Mouse (Mus musculus) kidney, embryonic 14.5 days (tissue): ENCODE results near the gene Lmbr1l. TPM values are rescaled to one million over a fixed set of nuclear protein-coding genes. Genes with fewer than 3 reads are reported as not detected.
A peak's percentile ranks its signal among the peaks of the same experiment; 100 is the strongest.

ENCODE experiments used
- ATAC-seq: fragments of 200-750 bp; cut with Nextera tagmentation; 2 replicates; pipeline ENCODE4 v1.8.0; 2017; ENCODE audit warnings: moderate number of reproducible peaks, mild to moderate bottlenecking, moderate TSS enrichment, moderate library complexity; ENCODE audit not compliant: low FRiP score, low TSS enrichment
- H3K27ac ChIP-seq: fragments of 300-500 bp; sonication (generic); 2 replicates; pipeline ENCODE4 v1.5.1; 2014; ENCODE audit warnings: low read depth, mild to moderate bottlenecking, low read length, moderate library complexity, mixed read lengths
- H3K27me3 ChIP-seq: fragments of 300-500 bp; sonication (generic); 2 replicates; pipeline ENCODE4 v1.6.1; 2014; ENCODE audit warnings: mild to moderate bottlenecking, low read length; ENCODE audit not compliant: control insufficient read depth, insufficient read depth
- H3K36me3 ChIP-seq: fragments of 300-500 bp; sonication (generic); 2 replicates; pipeline ENCODE4 v1.6.1; 2014; ENCODE audit warnings: low read length, mixed read lengths; ENCODE audit not compliant: control insufficient read depth, insufficient read depth
- H3K4me1 ChIP-seq: fragments of 300-500 bp; sonication (generic); 2 replicates; pipeline ENCODE4 v1.6.1; 2014; ENCODE audit warnings: low read length, mixed read lengths; ENCODE audit not compliant: control insufficient read depth, insufficient read depth
- H3K4me2 ChIP-seq: fragments of 300-500 bp; sonication (generic); replicated peaks from 2 replicates; pipeline ENCODE4 v1.6.1; 2014; ENCODE audit warnings: low read depth, mild to moderate bottlenecking, low read length
- H3K4me3 ChIP-seq: fragments of 300-500 bp; sonication (generic); 2 replicates; pipeline ENCODE4 v1.5.1; 2014; ENCODE audit warnings: mild to moderate bottlenecking, low read length
- H3K9ac ChIP-seq: fragments of 300-500 bp; sonication (generic); 2 replicates; pipeline ENCODE4 v1.6.1; 2014; ENCODE audit warnings: low read depth, mild to moderate bottlenecking, low read length, moderate library complexity
- H3K9me3 ChIP-seq: fragments of 300-500 bp; sonication (generic); 2 replicates; pipeline ENCODE4 v1.6.1; 2016; ENCODE audit warnings: low read length; ENCODE audit not compliant: control insufficient read depth
- WGBS: fragments of 180-500 bp; shearing (Covaris S2); extraction: QIAGEN DNeasy Blood & Tissue Kit; methylation state at CpG from one replicate; pipeline ENCODE4 v1.1.7; 2014; 5-methylcytosine and 5-hydroxymethylcytosine counted together
- polyA plus RNA-seq: library from polyadenylated mRNA; unstranded; fragments of >200 nt; fragmentation: Nextera tagmentation; extraction: Ambion mirVana; gene quantifications from 2 replicates; pipeline ENCODE4 v1.2.1, GENCODE M21; 2014

The Lmbr1l gene
- polyA plus RNA-seq, 1 experiment from 2014 or later, result 5.5 TPM

GRCm38 (mm10) chr15:98893940-98894745, 23.9 kb downstream of the Lmbr1l start, which contains the start of gene Rhebl1:
Gene Rhebl1, minus strand, starts transcription at chr15:98894540.
- ATAC-seq, result no peak
- Histone ChIP-seq H3K4me1 (peaks cover 40% of the 10 kb centered on the region), H3K36me3 (no peaks in the 10 kb centered on the region), H3K4me2 (peak within 1 kb of the TSS; percentile 99), H3K9me3 (no peaks in the 10 kb centered on the region), H3K27ac (no peak within 1 kb of the TSS), H3K4me3 (peak within 1 kb of the TSS; percentile 55), H3K9ac (peak within 1 kb of the TSS; percentile 60), H3K27me3 (peaks cover 69% of the 10 kb centered on the region)
- 0% methylated on average over 77 of the region's 77 CpGs for WGBS

GRCm38 (mm10) chr15:98893036-98893435, 25.0 kb downstream of the Lmbr1l start:
- no peaks in the 10 kb centered on the region for H3K36me3 ChIP-seq
- H3K4me1 ChIP-seq, result peaks cover 36% of the 10 kb centered on the region
- peaks cover 58% of the 10 kb centered on the region for H3K27me3 ChIP-seq
- no peak overlapping the region for H3K4me2 ChIP-seq
- no peak for ATAC-seq
- WGBS, result 52% methylated on average over 4 of the region's 4 CpGs
- no peak overlapping the region for H3K4me3 ChIP-seq
- H3K9me3 ChIP-seq, result no peaks in the 10 kb centered on the region
- H3K9ac ChIP-seq, result no peak overlapping the region
- no peak overlapping the region for H3K27ac ChIP-seq

GRCm38 (mm10) chr15:98891907-98892606, 26.0 kb downstream of the Lmbr1l start:
- 46% methylated on average over 6 of the region's 6 CpGs for WGBS
- Histone ChIP-seq H3K36me3 (no peaks in the 10 kb centered on the region), H3K4me1 (peaks cover 27% of the 10 kb centered on the region), H3K9me3 (no peaks in the 10 kb centered on the region), H3K4me3 (no peak overlapping the region), H3K27me3 (peaks cover 48% of the 10 kb centered on the region), H3K9ac (no peak overlapping the region), H3K27ac (no peak overlapping the region), H3K4me2 (no peak overlapping the region)
- ATAC-seq, result peak; percentile 36; the same call in 1 of the 2 replicates

GRCm38 (mm10) chr15:98891198-98891742, 26.8 kb downstream of the Lmbr1l start:
- H3K4me2 ChIP-seq, result peak overlapping the region; percentile 34
- no peak for ATAC-seq
- no peaks in the 10 kb centered on the region for H3K36me3 ChIP-seq
- H3K27ac ChIP-seq, result no peak overlapping the region
- H3K4me3 ChIP-seq, result peak overlapping the region; percentile 17; the same call in 1 of the 2 replicates
- WGBS, result 14% methylated on average over 19 of the region's 19 CpGs
- H3K9me3 ChIP-seq, result no peaks in the 10 kb centered on the region
- peaks cover 40% of the 10 kb centered on the region for H3K27me3 ChIP-seq
- H3K9ac ChIP-seq, result no peak overlapping the region
- peaks cover 26% of the 10 kb centered on the region for H3K4me1 ChIP-seq

GRCm38 (mm10) chr15:98887526-98887925, 30.5 kb downstream of the Lmbr1l start:
- 79% methylated on average over 7 of the region's 7 CpGs for WGBS
- Histone ChIP-seq H3K36me3 (no peaks in the 10 kb centered on the region), H3K4me3 (no peak overlapping the region), H3K4me2 (no peak overlapping the region), H3K9ac (no peak overlapping the region), H3K4me1 (no peaks in the 10 kb centered on the region), H3K27me3 (peaks cover 3% of the 10 kb centered on the region; the same call in 1 of the 2 replicates), H3K27ac (no peak overlapping the region), H3K9me3 (no peaks in the 10 kb centered on the region)
- ATAC-seq, result no peak

GRCm38 (mm10) chr15:98886667-98887387, 31.2 kb downstream of the Lmbr1l start:
- Histone ChIP-seq H3K9me3 (no peaks in the 10 kb centered on the region), H3K27ac (no peak overlapping the region), H3K4me1 (peaks cover under 1% of the 10 kb centered on the region; the same call in 1 of the 2 replicates), H3K36me3 (no peaks in the 10 kb centered on the region), H3K4me3 (no peak overlapping the region), H3K27me3 (no peaks in the 10 kb centered on the region), H3K9ac (no peak overlapping the region), H3K4me2 (no peak overlapping the region)
- no peak for ATAC-seq
- WGBS, result 69% methylated on average over 8 of the region's 8 CpGs

GRCm38 (mm10) chr15:98884106-98884505, 33.9 kb downstream of the Lmbr1l start:
- no peak overlapping the region for H3K9ac ChIP-seq
- no peak overlapping the region for H3K27ac ChIP-seq
- WGBS, result 50% methylated on average over 1 of the region's 1 CpGs
- no peaks in the 10 kb centered on the region for H3K36me3 ChIP-seq
- no peaks in the 10 kb centered on the region for H3K9me3 ChIP-seq
- no peak overlapping the region for H3K4me2 ChIP-seq
- no peaks in the 10 kb centered on the region for H3K27me3 ChIP-seq
- peaks cover 4% of the 10 kb centered on the region; the same call in 1 of the 2 replicates for H3K4me1 ChIP-seq
- ATAC-seq, result no peak
- no peak overlapping the region for H3K4me3 ChIP-seq

- Histone ChIP-seq H3K4me1 (peaks cover 4% of the 10 kb centered on the region; the same call in 1 of the 2 replicates), H3K4me2 (no peak overlapping the region), H3K27me3 (no peaks in the 10 kb centered on the region), H3K27ac (no peak overlapping the region), H3K9me3 (no peaks in the 10 kb centered on the region), H3K9ac (no peak overlapping the region), H3K36me3 (no peaks in the 10 kb centered on the region), H3K4me3 (no peak overlapping the region)
- no peak for ATAC-seq
Observed at GRCm38 (mm10) chr15:98883661-98884060, 34.4 kb downstream of the Lmbr1l start.
